Mouse (Mus musculus) embryonic fibroblast, embryonic 13.5 days (primary cell): ENCODE measurements at regions not wholly inside any gene's neighbourhood (a gene's known extent, or its start where the extent isn't known, plus 50 kb on each side); places are given as distances from the start of the nearest gene placed in this dataset.

Source experiments
- CTCF ChIP-seq: IDR thresholded peaks from 2 replicates; pipeline ENCODE4 v1.5.1; 2011; ENCODE audit warnings: mild to moderate bottlenecking, control low read depth, low read length, moderate library complexity, borderline replicate concordance; ENCODE audit not compliant: insufficient read depth
- POLR2A ChIP-seq: IDR thresholded peaks from 2 replicates; pipeline ENCODE4 v1.6.1; 2011; ENCODE audit warnings: low read depth, mild to moderate bottlenecking, control low read depth, low read length, moderate library complexity

DNA sequence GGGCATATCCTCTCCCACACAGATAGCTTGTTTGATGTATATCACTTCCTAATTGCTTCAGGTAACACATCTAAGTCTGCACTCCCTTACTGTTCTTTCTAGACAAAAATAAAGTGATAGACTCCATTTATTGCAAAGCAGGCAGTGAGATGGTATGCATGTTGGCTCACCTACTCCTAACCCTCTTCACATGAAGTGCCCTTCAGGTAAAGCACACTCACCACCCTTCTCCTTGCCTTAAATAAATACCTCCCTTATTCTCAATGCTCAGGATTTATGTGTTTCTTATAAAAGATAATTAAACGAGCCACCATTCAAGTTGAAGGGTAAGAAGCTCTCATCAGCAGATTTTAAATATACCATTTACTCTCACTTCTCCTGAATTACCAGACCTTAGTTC, 1347.7 kb upstream of the Zeb2 start:
- no peak for TF ChIP-seq POLR2A
- no peak for TF ChIP-seq CTCF
